Mouse (Mus musculus) embryonic facial prominence, embryonic 14.5 days (tissue): Measurements from ENCODE around the gene Lgalsl. TPM values are rescaled to one million over a fixed set of nuclear protein-coding genes. Genes with fewer than 3 reads are reported as not detected.

Source experiments
- ATAC-seq: fragments of 200-750 bp; cut with Nextera tagmentation; 2 replicates; pipeline ENCODE4 v1.8.0; 2017; ENCODE audit warnings: low read depth, moderate number of reproducible peaks, moderate TSS enrichment
- DNase-seq: peaks from one replicate; pipeline ENCODE4 v3.0.0-alpha.2; 2015; ENCODE audit warnings: low spot score
- H3K27ac ChIP-seq: fragments of 300-500 bp; sonication (generic); replicated peaks from 2 replicates; pipeline ENCODE4 v1.5.1; 2014; ENCODE audit warnings: low read depth, mild to moderate bottlenecking, low read length, moderate library complexity
- H3K27me3 ChIP-seq: fragments of 300-500 bp; sonication (generic); replicated peaks from 2 replicates; pipeline ENCODE4 v1.6.1; 2014; ENCODE audit warnings: low read length; ENCODE audit not compliant: control insufficient read depth, insufficient read depth
- H3K36me3 ChIP-seq: fragments of 300-500 bp; sonication (generic); 2 replicates; pipeline ENCODE4 v1.6.1; 2014; ENCODE audit warnings: low read length, mixed read lengths; ENCODE audit not compliant: control insufficient read depth, insufficient read depth
- H3K4me1 ChIP-seq: fragments of 300-500 bp; sonication (generic); 2 replicates; pipeline ENCODE4 v1.6.1; 2014; ENCODE audit warnings: antibody characterized with exemption, low read length; ENCODE audit not compliant: control insufficient read depth, insufficient read depth
- H3K4me2 ChIP-seq: fragments of 300-500 bp; sonication (generic); 2 replicates; pipeline ENCODE4 v1.6.1; 2014; ENCODE audit warnings: low read depth, mild to moderate bottlenecking, low read length, moderate library complexity, mixed read lengths
- H3K4me3 ChIP-seq: fragments of 300-500 bp; sonication (generic); 2 replicates; pipeline ENCODE4 v1.5.1; 2014; ENCODE audit warnings: low read depth, mild to moderate bottlenecking, low read length
- H3K9ac ChIP-seq: fragments of 300-500 bp; sonication (generic); 2 replicates; pipeline ENCODE4 v1.6.1; 2014; ENCODE audit warnings: low read depth, mild to moderate bottlenecking, low read length, moderate library complexity, mixed read lengths
- H3K9me3 ChIP-seq: fragments of 300-500 bp; sonication (generic); 2 replicates; pipeline ENCODE4 v1.6.1; 2016; ENCODE audit warnings: low read length; ENCODE audit not compliant: control insufficient read depth
- WGBS: fragments of 180-500 bp; shearing (Covaris S2); extraction: QIAGEN DNeasy Blood & Tissue Kit; methylation state at CpG from one replicate; pipeline ENCODE4 v1.1.7; 2014; 5-methylcytosine and 5-hydroxymethylcytosine counted together
- polyA plus RNA-seq: library from polyadenylated mRNA; unstranded; fragments of >200 nt; fragmentation: Nextera tagmentation; extraction: Ambion mirVana; gene quantifications from 2 replicates; pipeline ENCODE4 v1.2.1, GENCODE M21; 2014

The Lgalsl gene
- polyA plus RNA-seq, 1 experiment from 2014 or later: 54.9 TPM

- Histone ChIP-seq H3K9me3 (no peaks in the 10 kb centered on the region), H3K27me3 (no peaks in the 10 kb centered on the region), H3K4me3 (no peak overlapping the region), H3K4me2 (no peak overlapping the region), H3K27ac (peak overlapping the region; percentile 57), H3K4me1 (peaks cover 8% of the 10 kb centered on the region), H3K36me3 (no peaks in the 10 kb centered on the region), H3K9ac (no peak overlapping the region)
- peak; percentile 61 for DNase-seq
- peak; percentile 45; the same call in 1 of the 2 replicates for ATAC-seq
- WGBS: 56% methylated on average over 5 of the region's 5 CpGs
These were observed 18.5 kb upstream of the Lgalsl start for GRCm38 (mm10) chr11:20849403-20849802.

DNA sequence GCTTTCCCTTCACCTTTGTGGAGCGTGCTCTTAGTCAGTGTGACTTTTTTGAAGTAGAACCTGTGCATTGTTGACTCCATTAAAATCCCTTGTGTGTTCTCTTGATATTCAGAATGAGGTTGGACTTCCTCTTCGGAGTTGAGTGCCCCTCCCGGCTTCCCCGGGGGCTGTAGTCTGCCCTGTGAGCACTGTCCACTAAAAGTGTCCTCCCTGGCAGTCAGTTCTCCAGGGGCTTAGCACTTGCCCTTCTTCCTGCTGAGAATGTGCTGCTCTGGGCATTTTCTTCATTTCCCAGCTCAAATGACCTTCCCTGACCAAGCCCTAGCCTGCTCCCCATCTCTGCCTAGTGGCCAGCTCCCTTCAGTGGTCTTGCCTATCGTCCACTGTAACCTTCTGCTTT lies 6.5 kb upstream of the Lgalsl start:
- Histone ChIP-seq H3K36me3 (no peaks in the 10 kb centered on the region), H3K9me3 (no peaks in the 10 kb centered on the region), H3K27me3 (no peaks in the 10 kb centered on the region), H3K27ac (no peak overlapping the region), H3K9ac (no peak overlapping the region), H3K4me1 (peaks cover 3% of the 10 kb centered on the region; the same call in 1 of the 2 replicates), H3K4me2 (no peak overlapping the region), H3K4me3 (no peak overlapping the region)
- 82% methylated on average over 5 of the region's 5 CpGs for WGBS
- ATAC-seq (no peak), DNase-seq (no peak)

GRCm38 (mm10) chr11:20831600-20832137 lies 813 bp upstream of the Lgalsl start:
- ATAC-seq (no peak; the same call in 1 of the 2 replicates), DNase-seq (peak; percentile 55)
- Histone ChIP-seq H3K36me3 (peaks cover 17% of the 10 kb centered on the region), H3K27ac (peak overlapping the region; percentile 88; the same call in 1 of the 2 replicates), H3K9me3 (no peaks in the 10 kb centered on the region), H3K4me2 (peak overlapping the region; percentile 90), H3K9ac (peak overlapping the region; percentile 96), H3K27me3 (no peaks in the 10 kb centered on the region), H3K4me3 (peak overlapping the region; percentile 86), H3K4me1 (peaks cover 28% of the 10 kb centered on the region)
- 15% methylated on average over 11 of the region's 11 CpGs for WGBS

- peak; percentile 43 for DNase-seq
- Histone ChIP-seq H3K27ac (peak overlapping the region; percentile 88), H3K9me3 (no peaks in the 10 kb centered on the region), H3K9ac (peak overlapping the region; percentile 96), H3K36me3 (peaks cover 27% of the 10 kb centered on the region), H3K4me3 (peak overlapping the region; percentile 86), H3K27me3 (no peaks in the 10 kb centered on the region), H3K4me1 (peaks cover 28% of the 10 kb centered on the region), H3K4me2 (peak overlapping the region; percentile 90)
- ATAC-seq: peak; percentile 35
- WGBS: 11% methylated on average over 23 of the region's 23 CpGs
These were observed 717 bp downstream of the Lgalsl start for GRCm38 (mm10) chr11:20829993-20830685.

DNA sequence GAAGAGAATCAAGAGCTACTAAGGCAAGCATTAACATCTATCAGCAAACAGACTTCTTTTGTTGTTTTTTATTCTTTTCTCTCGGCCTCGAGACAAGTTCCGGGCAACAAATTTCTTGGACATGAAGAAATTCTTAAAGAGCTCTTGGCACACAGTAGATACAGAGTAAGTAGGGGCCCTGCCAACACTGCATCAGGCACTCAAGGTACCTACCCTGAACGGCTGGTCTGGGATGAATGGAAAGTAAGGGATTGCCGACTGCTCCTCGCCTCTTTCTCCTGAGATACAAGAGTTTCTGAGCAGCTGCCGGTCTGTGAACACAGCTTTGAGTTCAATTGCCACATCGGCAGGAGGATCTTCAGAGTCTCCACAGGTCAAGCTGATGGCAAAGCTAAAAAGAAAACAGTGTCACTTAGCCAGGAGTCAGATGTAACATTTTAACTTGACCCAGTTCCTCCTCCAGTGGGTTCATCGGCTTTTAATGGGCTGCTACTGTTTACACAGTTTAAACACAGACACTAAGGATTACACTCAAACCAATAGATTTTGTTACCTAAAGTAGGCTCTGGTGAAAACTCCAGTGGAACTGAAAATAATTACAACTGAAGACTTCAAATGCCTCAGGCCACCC lies 1.7 kb downstream of the Lgalsl start:
- peak overlapping the region; percentile 86 for H3K4me3 ChIP-seq
- H3K27me3 ChIP-seq: no peaks in the 10 kb centered on the region
- no peak for DNase-seq
- peaks cover 33% of the 10 kb centered on the region for H3K36me3 ChIP-seq
- ATAC-seq: no peak
- peaks cover 25% of the 10 kb centered on the region for H3K4me1 ChIP-seq
- H3K27ac ChIP-seq: no peak overlapping the region
- peak overlapping the region; percentile 90 for H3K4me2 ChIP-seq
- 46% methylated on average over 9 of the region's 9 CpGs for WGBS
- no peaks in the 10 kb centered on the region for H3K9me3 ChIP-seq
- H3K9ac ChIP-seq: 0 out of 2 replicates have a peak overlapping the region, but pooled peaks have one; percentile 10

DNA sequence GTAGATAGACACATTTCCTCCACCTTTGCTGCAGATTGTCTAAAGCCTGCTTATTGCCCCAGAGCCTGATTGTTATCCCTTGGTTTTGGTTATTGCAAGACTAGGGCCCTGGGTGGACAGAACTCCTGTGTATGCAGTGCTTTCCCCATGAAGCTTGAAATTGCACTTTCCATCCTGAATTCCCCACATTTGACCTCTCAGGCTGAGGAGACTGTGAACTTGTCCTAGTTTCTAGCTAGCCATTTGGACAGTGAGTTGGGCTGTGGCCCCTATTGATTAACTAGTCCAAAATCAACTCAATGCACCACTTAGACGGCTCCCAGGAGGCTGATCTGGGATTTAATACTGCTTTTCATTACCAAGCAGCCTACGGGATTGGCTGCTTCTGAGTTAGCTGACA lies 6.9 kb downstream of the Lgalsl start:
- H3K27ac ChIP-seq: no peak overlapping the region
- WGBS: 58% methylated on average over 2 of the region's 2 CpGs
- H3K4me3 ChIP-seq: no peak overlapping the region
- no peak overlapping the region for H3K4me2 ChIP-seq
- peaks cover 33% of the 10 kb centered on the region for H3K36me3 ChIP-seq
- H3K27me3 ChIP-seq: no peaks in the 10 kb centered on the region
- DNase-seq (no peak), ATAC-seq (no peak)
- no peaks in the 10 kb centered on the region for H3K9me3 ChIP-seq
- H3K4me1 ChIP-seq: peaks cover 18% of the 10 kb centered on the region
- no peak overlapping the region for H3K9ac ChIP-seq

DNA sequence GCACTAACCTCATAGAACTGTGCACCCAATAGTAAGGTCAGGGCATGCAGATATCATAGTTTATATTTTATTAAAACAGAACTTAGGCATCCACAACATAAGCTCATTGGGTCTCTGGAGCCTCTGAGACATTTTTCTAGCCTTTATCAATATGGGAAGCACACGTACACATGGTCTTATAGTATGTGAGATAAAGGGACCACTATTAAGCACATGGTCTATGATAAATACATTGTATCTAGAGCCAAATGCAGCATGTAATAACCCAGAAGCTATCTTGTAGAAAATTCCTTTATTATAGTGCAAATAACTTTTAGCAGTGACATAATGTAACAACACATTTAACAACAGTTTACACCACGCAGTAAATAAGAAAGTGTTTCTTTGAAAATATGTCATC lies 7.6 kb downstream of the Lgalsl start:
- Histone ChIP-seq H3K4me1 (peaks cover 13% of the 10 kb centered on the region), H3K27me3 (no peaks in the 10 kb centered on the region), H3K4me3 (no peak overlapping the region), H3K27ac (no peak overlapping the region), H3K9me3 (no peaks in the 10 kb centered on the region), H3K4me2 (no peak overlapping the region), H3K36me3 (peaks cover 32% of the 10 kb centered on the region), H3K9ac (no peak overlapping the region)
- DNase-seq (no peak), ATAC-seq (no peak)
- 89% methylated on average over 2 of the region's 2 CpGs for WGBS

DNA sequence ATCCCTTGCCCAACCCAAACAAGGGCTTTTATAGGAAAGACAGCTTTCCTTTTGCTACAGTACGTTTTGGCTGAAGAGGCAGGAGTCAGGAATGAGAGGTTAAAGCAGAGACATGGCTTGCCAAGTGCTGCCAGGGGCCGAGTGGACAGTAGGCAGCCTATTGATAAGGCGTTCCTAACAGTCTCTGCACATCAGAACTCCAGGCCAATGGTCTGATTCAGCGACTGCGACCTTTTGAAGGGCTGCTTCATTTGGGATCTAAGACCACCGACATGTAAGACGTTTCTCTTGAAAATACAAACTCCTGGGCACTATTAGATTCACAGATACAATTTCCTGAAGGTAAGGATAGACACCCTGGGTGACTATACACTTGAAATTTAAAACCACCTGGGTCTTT lies 9.5 kb downstream of the Lgalsl start:
- H3K27me3 ChIP-seq: no peaks in the 10 kb centered on the region
- H3K27ac ChIP-seq: no peak overlapping the region
- ATAC-seq: no peak
- no peak overlapping the region for H3K9ac ChIP-seq
- no peaks in the 10 kb centered on the region for H3K9me3 ChIP-seq
- H3K4me2 ChIP-seq: no peak overlapping the region
- H3K4me1 ChIP-seq: peaks cover 13% of the 10 kb centered on the region
- DNase-seq: no peak
- no peak overlapping the region for H3K4me3 ChIP-seq
- 54% methylated on average over 7 of the region's 7 CpGs for WGBS
- H3K36me3 ChIP-seq: peaks cover 13% of the 10 kb centered on the region
